Mouse (Mus musculus) A20 (cell line): ENCODE data around the gene Smco2.
"Not testable (repeated sequence)": the region's sequence is repeated elsewhere in the genome, so short reads cannot be mapped to it uniquely, and the experiment has no call there.

Experiments
- DNase-seq: peaks from one replicate; pipeline ENCODE4 v3.0.0-alpha.2; 2011; ENCODE audit warnings: low read depth, low spot score

Gene Smco2

DNA sequence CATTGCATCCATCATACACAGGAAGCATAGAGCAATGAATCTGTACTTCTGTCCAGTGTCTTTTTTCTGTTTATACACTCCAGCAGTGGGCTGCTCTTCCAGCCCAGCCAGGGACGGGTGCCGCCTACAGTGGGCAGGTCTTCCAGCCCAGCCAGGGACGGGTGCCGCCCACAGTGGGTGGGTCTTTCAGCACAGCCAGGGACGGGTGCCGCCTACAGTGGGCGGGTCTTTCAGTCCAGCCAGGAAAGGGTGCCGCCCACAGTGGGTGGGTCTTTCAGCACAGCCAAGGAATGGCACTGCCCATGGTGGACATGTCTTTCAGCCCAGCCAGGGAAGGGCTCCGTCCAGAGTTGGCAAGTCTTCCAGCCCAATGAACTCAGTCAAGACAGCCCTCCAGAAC is 5.3 kb downstream of the Smco2 start:
- peak; percentile 96 for DNase-seq

DNA sequence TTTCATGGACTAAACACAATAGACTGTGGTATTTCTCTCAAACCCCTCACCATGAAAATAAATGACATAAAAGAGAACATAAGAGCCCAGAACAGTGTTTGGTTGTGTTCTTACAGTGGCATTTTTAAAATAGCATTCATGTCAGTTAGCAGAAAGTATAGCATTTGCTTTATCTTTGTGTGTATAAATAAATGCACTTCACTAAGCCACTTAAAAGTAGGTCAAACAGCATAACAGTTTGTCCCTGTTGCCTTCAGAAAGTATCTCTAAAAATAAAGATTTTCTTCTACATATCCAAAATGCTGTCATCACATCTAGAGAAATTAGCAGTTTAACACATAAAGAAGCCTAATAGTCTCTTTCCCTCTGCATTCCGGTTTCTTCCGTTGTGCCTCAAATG is 7.5 kb downstream of the Smco2 start:
- no peak for DNase-seq

DNA sequence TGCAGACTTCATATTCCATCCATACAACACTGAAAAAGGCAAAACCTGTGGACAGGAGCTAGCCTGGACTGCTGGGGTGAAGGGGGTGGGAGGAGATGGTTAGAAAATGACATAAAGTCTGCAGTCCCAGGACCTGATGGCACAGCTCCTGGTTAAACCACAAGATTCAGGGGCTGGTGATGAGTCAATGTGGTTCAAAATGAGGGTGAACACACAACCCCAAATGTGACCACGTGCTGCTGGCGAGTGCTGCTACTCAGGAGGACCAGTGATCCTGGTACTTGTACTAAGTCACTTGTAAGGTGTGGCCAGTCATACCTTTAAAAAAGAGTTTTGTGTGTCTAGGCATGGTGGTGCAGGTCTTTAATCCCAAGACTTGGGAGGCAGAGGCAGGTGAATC is 13.2 kb downstream of the Smco2 start:
- no peak for DNase-seq

GRCm38 (mm10) chr6:146864370-146864769 is 14.5 kb downstream of the Smco2 start:
- DNase-seq: not testable (repeated sequence)

GRCm38 (mm10) chr6:146865701-146866100 is 15.8 kb downstream of the Smco2 start:
- DNase-seq: peak; percentile 60

GRCm38 (mm10) chr6:146871975-146872374 is 22.1 kb downstream of the Smco2 start:
- no peak for DNase-seq

DNA sequence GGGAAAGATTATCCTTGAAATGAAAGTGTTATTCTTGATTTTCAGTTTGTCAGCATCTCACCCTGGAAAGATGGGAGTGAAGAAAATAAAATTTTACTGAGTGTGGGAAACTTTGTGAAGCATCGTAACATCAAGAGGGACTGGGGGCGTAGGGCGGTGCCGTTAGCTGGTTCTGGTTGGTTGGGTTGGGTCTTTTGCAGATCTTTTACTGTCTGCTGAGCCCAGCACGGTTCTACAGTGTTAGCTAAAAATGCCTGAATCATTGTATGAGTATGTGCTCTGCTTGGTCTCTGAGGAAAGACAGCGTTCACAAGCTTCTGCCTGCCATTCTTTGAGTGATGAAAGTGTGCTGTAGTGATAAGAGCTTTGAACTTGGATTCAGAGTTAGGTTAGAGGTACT is 24.5 kb downstream of the Smco2 start:
- DNase-seq: no peak

DNA sequence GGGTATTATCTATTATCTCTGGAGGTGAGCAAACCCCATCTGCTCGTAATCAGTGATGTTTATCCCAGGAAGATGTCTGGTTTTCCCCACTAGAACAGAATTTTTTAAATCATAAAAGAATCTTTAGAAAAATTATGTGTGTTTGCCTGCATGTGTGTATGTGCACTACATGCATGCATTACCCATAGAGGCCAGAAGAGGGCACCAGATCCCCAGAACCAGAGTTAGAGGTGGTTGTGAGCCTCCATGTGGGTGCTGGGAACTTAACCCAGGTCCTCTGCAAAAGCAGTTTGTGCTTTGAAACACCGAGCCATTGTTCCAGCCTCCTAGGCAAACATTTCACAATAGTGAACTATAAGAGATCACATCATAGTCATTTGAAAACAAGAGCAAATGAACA is 26.9 kb downstream of the Smco2 start:
- DNase-seq: no peak

GRCm38 (mm10) chr6:146877425-146878045 is 27.6 kb downstream of the Smco2 start:
- DNase-seq: no peak

DNA sequence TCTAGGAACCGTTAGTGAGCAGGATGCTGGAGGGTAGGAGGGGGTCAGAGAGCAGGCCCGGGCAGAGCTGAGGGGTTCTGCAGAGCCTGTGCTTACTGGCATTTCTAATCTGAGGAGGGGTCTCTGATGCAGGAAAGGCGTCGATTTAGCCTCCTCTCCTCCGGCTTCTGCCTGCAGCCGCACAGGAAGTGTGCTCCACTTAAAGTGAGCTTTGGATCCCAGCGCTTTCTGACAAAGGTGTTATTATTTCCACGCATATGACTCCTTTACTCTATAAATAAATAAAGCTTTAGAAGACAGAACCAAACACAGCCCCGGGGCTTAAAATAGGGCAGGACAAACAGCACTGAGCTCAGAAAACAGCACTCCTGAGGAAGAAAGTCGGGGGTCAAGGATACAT is 29.0 kb downstream of the Smco2 start:
- DNase-seq: no peak

GRCm38 (mm10) chr6:146879856-146880255 is 30.0 kb downstream of the Smco2 start:
- DNase-seq: no peak

DNA sequence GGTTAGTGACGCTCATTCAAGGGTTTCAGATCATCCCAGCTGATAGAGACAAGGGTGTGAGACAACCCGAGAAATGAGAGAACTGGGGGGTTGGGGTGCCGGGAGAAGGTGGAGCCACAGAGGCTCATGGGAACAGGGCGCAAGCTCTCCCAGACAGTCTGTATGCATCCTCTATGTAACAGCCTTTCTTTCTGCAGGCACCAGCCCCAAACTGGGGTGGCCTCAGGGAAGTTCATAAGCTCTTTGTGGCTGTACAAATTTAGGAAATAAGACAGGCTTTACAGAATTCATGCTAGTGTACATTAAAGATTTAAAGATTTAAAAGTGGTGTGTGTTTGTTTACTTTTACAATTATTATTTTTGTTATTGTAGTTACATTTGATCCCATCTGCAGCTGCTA is 30.4 kb downstream of the Smco2 start:
- DNase-seq: no peak

DNA sequence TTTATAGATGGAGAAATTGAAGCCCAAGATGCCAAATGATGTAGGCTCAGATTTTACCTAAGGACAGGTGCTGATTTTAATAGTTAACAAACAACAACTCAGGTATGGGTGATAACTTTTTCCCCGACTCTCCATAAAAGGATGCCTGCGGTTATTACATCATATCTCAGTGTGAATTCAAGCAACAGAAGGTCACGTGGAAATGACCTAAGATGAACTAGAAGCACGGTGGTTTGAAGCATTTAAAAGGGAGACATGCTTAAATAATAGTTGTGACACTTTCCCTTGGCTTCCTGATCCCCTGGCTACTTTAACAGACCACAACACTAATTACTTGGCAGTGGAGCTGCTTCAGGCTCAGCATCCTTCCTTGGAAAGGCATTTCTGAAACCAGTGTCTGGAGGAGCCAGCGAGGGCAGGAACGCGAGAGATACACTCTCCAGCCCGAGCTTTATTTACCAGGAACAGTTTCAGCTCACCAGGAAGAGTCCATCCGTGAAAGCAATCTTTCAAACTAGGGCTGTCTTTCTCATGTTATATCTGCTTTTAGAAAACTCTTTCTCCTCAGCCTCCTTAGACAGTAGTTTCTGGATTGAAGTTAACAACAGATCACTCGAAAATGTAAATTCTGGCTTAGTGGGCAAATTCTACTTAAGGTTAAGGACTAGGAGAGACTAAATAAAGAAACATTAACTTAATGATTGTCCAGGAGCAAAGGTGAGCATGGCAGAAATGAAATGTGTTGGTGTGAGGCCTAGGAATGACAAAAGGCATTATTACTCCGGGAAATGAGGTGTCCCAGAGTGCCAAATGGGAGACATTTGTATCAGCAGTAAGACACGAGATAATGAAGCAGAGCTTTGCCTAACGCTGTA is 32.2 kb downstream of the Smco2 start:
- DNase-seq: no peak

GRCm38 (mm10) chr6:146883426-146883825 is 33.5 kb downstream of the Smco2 start:
- DNase-seq: no peak

- no peak for DNase-seq
These were observed 34.3 kb downstream of the Smco2 start for GRCm38 (mm10) chr6:146884171-146884570.

DNA sequence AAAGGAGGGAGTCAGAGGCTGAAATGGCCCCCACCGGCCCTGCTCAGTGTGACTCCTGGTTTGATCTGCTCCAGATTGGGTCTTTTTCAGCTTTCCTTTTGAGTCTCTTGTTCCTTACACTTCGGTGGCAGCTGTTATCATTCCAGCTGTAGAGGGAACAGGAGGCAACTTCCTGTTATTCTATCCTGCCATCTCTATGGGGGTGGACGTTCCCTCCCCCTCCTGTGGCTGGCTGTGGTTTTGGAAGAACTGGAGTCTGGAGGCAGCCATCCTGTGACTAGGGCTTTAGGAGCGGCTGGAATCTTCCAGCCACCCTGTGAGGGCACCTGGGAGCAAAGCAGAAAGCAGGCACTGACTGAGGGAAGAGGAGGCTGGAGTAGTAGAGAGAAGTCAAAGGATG is 34.9 kb downstream of the Smco2 start:
- DNase-seq: no peak

- DNase-seq: peak; percentile 92
These were observed 38.2 kb downstream of the Smco2 start, which contains the start of gene Ppfibp1 for GRCm38 (mm10) chr6:146887958-146888659. Gene Ppfibp1 (plus strand): TSS chr6:146888487.

GRCm38 (mm10) chr6:146888660-146889490 is 39.0 kb downstream of the Smco2 start:
- DNase-seq: peak; percentile 32

DNA sequence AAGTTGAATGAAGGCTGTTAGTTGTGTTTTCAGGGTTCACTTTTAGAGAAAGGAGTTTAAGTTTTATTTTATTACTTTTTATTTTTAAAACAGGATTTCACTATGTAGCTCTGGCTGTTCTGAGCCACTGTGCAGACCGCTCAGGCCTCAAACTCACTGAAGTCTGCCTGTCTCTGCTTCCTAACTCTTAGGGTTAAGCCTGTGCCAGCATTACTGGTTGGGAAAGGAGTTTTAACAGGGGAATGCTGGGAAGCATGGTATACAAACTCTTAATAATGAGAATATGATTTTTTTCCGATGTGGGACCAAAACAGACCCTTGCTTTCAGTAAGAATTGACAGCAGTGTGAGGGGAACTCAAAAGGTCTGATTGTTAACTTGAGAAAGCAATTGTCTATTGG is 40.3 kb downstream of the Smco2 start:
- no peak for DNase-seq

DNA sequence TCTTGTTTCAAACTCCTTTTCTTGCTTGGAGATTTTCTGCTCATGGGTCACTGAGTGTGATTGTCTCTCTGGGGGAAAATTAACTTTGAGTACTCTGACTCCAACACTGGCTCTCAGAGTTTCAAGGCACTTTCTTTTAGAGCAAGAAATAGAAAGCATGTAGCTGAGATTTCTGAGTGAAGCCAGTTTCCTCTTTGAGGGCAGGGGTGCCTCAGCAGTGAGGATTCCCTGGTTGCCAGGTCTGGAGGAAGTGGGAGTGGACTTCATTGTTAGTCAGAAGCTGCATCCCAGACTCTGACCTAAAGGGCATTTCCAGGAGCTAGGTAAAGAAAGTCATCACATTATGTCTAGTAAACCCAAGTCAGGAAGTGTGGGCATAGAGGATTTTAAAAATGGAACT is 40.7 kb downstream of the Smco2 start:
- DNase-seq: peak; percentile 18

DNA sequence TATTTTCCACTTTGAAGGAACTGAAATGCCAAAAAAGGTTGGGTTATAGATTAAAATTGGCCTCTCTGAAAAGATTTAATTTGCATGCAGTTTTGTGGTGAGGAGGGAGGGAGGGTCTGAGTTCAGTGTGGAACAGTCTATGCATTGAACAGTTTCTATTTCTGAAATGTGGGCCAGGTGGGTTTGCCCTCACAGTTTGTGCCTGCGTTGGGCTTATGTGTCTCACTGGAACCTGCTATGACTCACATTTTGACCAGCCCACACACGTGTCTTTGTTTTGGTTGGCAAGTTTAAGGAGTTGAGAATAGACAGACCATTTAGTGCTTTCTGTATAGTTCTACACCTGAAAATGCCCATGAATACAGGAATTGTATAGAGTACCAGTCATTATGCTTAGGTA is 44.0 kb downstream of the Smco2 start:
- DNase-seq: peak; percentile 40

GRCm38 (mm10) chr6:146898709-146899108 is 48.8 kb downstream of the Smco2 start:
- DNase-seq: no peak
